Mouse (Mus musculus): ENCODE results near the gene Slc1a7.
A peak's percentile ranks its signal among the peaks of the same experiment; 100 is the strongest.

Gene Slc1a7

GRCm38 (mm10) chr4:108014466-108014865 lies 46.3 kb downstream of the Slc1a7 start:
- DNase-seq (ENCODE audit: low spot score): no peak

- DNase-seq (ENCODE audit: low spot score): peak; percentile 16
These were observed 47.1 kb downstream of the Slc1a7 start for GRCm38 (mm10) chr4:108015067-108015765.

- DNase-seq (ENCODE audit: low spot score): no peak
These were observed 48.2 kb downstream of the Slc1a7 start for GRCm38 (mm10) chr4:108016321-108016720.

- DNase-seq (ENCODE audit: low spot score): no peak
These were observed 49.7 kb downstream of the Slc1a7 start for GRCm38 (mm10) chr4:108017839-108018238.

GRCm38 (mm10) chr4:108018241-108018923 lies 50.2 kb downstream of the Slc1a7 start:
- DNase-seq (ENCODE audit: low spot score): no peak

- no peak for DNase-seq (ENCODE audit: low spot score)
These were observed 51.1 kb downstream of the Slc1a7 start for GRCm38 (mm10) chr4:108018961-108019921.

GRCm38 (mm10) chr4:108020178-108020577 lies 52.0 kb downstream of the Slc1a7 start:
- no peak for DNase-seq (ENCODE audit: low spot score)

- no peak for DNase-seq (ENCODE audit: low spot score)
These were observed 55.1 kb downstream of the Slc1a7 start for GRCm38 (mm10) chr4:108023186-108023585.

- no peak for DNase-seq (ENCODE audit: low spot score)
These were observed 56.5 kb downstream of the Slc1a7 start for GRCm38 (mm10) chr4:108024641-108025040.

GRCm38 (mm10) chr4:108025269-108025668 lies 57.1 kb downstream of the Slc1a7 start:
- DNase-seq (ENCODE audit: low spot score): peak; percentile 52

GRCm38 (mm10) chr4:108026193-108026592 lies 58.1 kb downstream of the Slc1a7 start:
- no peak for DNase-seq (ENCODE audit: low spot score)

GRCm38 (mm10) chr4:108030888-108031501 lies 62.9 kb downstream of the Slc1a7 start:
- DNase-seq (ENCODE audit: low spot score): no peak

- DNase-seq (ENCODE audit: low spot score): peak; percentile 31
These were observed 63.6 kb downstream of the Slc1a7 start for GRCm38 (mm10) chr4:108031502-108032351.

- peak; percentile 32 for DNase-seq (ENCODE audit: low spot score)
These were observed 64.3 kb downstream of the Slc1a7 start for GRCm38 (mm10) chr4:108032352-108032849.

- no peak for DNase-seq (ENCODE audit: low spot score)
These were observed 65.1 kb downstream of the Slc1a7 start for GRCm38 (mm10) chr4:108033041-108033764.

- DNase-seq (ENCODE audit: low spot score): no peak
These were observed 68.9 kb downstream of the Slc1a7 start for GRCm38 (mm10) chr4:108037027-108037426.

- peak; percentile 24 for DNase-seq (ENCODE audit: low spot score)
These were observed 77.3 kb downstream of the Slc1a7 start for GRCm38 (mm10) chr4:108045136-108046107.

- no peak for DNase-seq (ENCODE audit: low spot score)
These were observed 78.0 kb downstream of the Slc1a7 start for GRCm38 (mm10) chr4:108046136-108046535.
